Mouse (Mus musculus): ENCODE measurements at regions not wholly inside any gene's neighbourhood (a gene's known extent, or its start where the extent isn't known, plus 50 kb on each side); places are given as distances from the start of the nearest gene placed in this dataset.

GRCm38 (mm10) chr17:9967988-9968387 lies 298.5 kb upstream of the Pabpc6 start:
- no peak for ATAC-seq (replicated peaks)
- WGBS, result 53% methylated on average over 7 of the region's 7 CpGs
- Histone ChIP-seq H3K27ac (replicated peaks) (no peak overlapping the region), H3K9me3 (no peaks in the 10 kb centered on the region), H3K4me3 (no peak overlapping the region), H3K36me3 (no peaks in the 10 kb centered on the region), H3K4me1 (no peaks in the 10 kb centered on the region), H3K4me2 (replicated peaks) (no peak overlapping the region), H3K27me3 (no peaks in the 10 kb centered on the region), H3K9ac (replicated peaks) (no peak overlapping the region)

GRCm38 (mm10) chr17:9962893-9963436 lies 293.4 kb upstream of the Pabpc6 start:
- Histone ChIP-seq H3K27me3 (no peaks in the 10 kb centered on the region), H3K4me2 (replicated peaks) (no peak overlapping the region), H3K9ac (replicated peaks) (no peak overlapping the region), H3K36me3 (no peaks in the 10 kb centered on the region), H3K27ac (replicated peaks) (no peak overlapping the region), H3K4me1 (no peaks in the 10 kb centered on the region), H3K9me3 (no peaks in the 10 kb centered on the region), H3K4me3 (no peak overlapping the region)
- WGBS, result 88% methylated on average over 10 of the region's 10 CpGs
- no peak for ATAC-seq (replicated peaks)

GRCm38 (mm10) chr17:9948985-9949667 lies 279.6 kb upstream of the Pabpc6 start:
- Histone ChIP-seq H3K4me2 (replicated peaks) (no peak overlapping the region), H3K4me1 (no peaks in the 10 kb centered on the region), H3K9ac (replicated peaks) (no peak overlapping the region), H3K4me3 (no peak overlapping the region), H3K36me3 (no peaks in the 10 kb centered on the region), H3K9me3 (no peaks in the 10 kb centered on the region), H3K27me3 (no peaks in the 10 kb centered on the region), H3K27ac (replicated peaks) (no peak overlapping the region)
- 76% methylated on average over 3 of the region's 3 CpGs for WGBS
- no peak for ATAC-seq (replicated peaks)

- no peak for ATAC-seq (replicated peaks)
- 90% methylated on average over 7 of the region's 7 CpGs for WGBS
- no peaks in the 10 kb centered on the region for H3K36me3 ChIP-seq
- H3K4me3 ChIP-seq, result no peak overlapping the region
- H3K9ac ChIP-seq (replicated peaks), result no peak overlapping the region
- H3K27me3 ChIP-seq, result no peaks in the 10 kb centered on the region
- H3K4me2 ChIP-seq (replicated peaks), result no peak overlapping the region
- H3K9me3 ChIP-seq, result no peaks in the 10 kb centered on the region
- no peak overlapping the region for H3K27ac ChIP-seq (replicated peaks)
- H3K4me1 ChIP-seq, result no peaks in the 10 kb centered on the region
Observed at GRCm38 (mm10) chr17:9947609-9948008, 278.1 kb upstream of the Pabpc6 start.

- Histone ChIP-seq H3K9ac (replicated peaks) (no peak overlapping the region), H3K27me3 (no peaks in the 10 kb centered on the region), H3K4me1 (no peaks in the 10 kb centered on the region), H3K27ac (replicated peaks) (no peak overlapping the region), H3K36me3 (no peaks in the 10 kb centered on the region), H3K4me3 (no peak overlapping the region), H3K4me2 (replicated peaks) (no peak overlapping the region), H3K9me3 (no peaks in the 10 kb centered on the region)
- no peak for ATAC-seq (replicated peaks)
- 90% methylated on average over 8 of the region's 8 CpGs for WGBS
Observed at GRCm38 (mm10) chr17:9944513-9944912, 275.0 kb upstream of the Pabpc6 start.

- H3K4me2 ChIP-seq (replicated peaks), result no peak overlapping the region
- WGBS, result 91% methylated on average over 4 of the region's 4 CpGs
- H3K4me1 ChIP-seq, result no peaks in the 10 kb centered on the region
- no peaks in the 10 kb centered on the region for H3K9me3 ChIP-seq
- H3K9ac ChIP-seq (replicated peaks), result no peak overlapping the region
- no peak overlapping the region for H3K4me3 ChIP-seq
- no peak for ATAC-seq (replicated peaks)
- H3K36me3 ChIP-seq, result no peaks in the 10 kb centered on the region
- H3K27ac ChIP-seq (replicated peaks), result no peak overlapping the region
- H3K27me3 ChIP-seq, result no peaks in the 10 kb centered on the region
Observed at GRCm38 (mm10) chr17:9942171-9942570, 272.7 kb upstream of the Pabpc6 start.

- Histone ChIP-seq H3K27me3 (no peaks in the 10 kb centered on the region), H3K27ac (replicated peaks) (no peak overlapping the region), H3K4me3 (no peak overlapping the region), H3K36me3 (no peaks in the 10 kb centered on the region), H3K4me2 (replicated peaks) (no peak overlapping the region), H3K4me1 (no peaks in the 10 kb centered on the region), H3K9ac (replicated peaks) (no peak overlapping the region), H3K9me3 (no peaks in the 10 kb centered on the region)
- WGBS, result 91% methylated on average over 6 of the region's 6 CpGs
- ATAC-seq (replicated peaks), result no peak
Observed at GRCm38 (mm10) chr17:9939576-9939975, 270.1 kb upstream of the Pabpc6 start.

GRCm38 (mm10) chr17:9938426-9938825 lies 268.9 kb upstream of the Pabpc6 start:
- Histone ChIP-seq H3K9ac (replicated peaks) (no peak overlapping the region), H3K4me3 (no peak overlapping the region), H3K36me3 (no peaks in the 10 kb centered on the region), H3K27me3 (no peaks in the 10 kb centered on the region), H3K4me2 (replicated peaks) (no peak overlapping the region), H3K27ac (replicated peaks) (no peak overlapping the region), H3K4me1 (no peaks in the 10 kb centered on the region), H3K9me3 (no peaks in the 10 kb centered on the region)
- ATAC-seq (replicated peaks), result no peak
- WGBS, result 49% methylated on average over 10 of the region's 10 CpGs

GRCm38 (mm10) chr17:9937211-9937610 lies 267.7 kb upstream of the Pabpc6 start:
- H3K9ac ChIP-seq (replicated peaks), result no peak overlapping the region
- H3K4me2 ChIP-seq (replicated peaks), result no peak overlapping the region
- no peak overlapping the region for H3K27ac ChIP-seq (replicated peaks)
- no peaks in the 10 kb centered on the region for H3K36me3 ChIP-seq
- no peaks in the 10 kb centered on the region for H3K9me3 ChIP-seq
- WGBS, result 88% methylated on average over 5 of the region's 5 CpGs
- H3K27me3 ChIP-seq, result no peaks in the 10 kb centered on the region
- no peaks in the 10 kb centered on the region for H3K4me1 ChIP-seq
- ATAC-seq (replicated peaks), result no peak
- no peak overlapping the region for H3K4me3 ChIP-seq

- H3K36me3 ChIP-seq, result no peaks in the 10 kb centered on the region
- no peaks in the 10 kb centered on the region for H3K9me3 ChIP-seq
- no peak overlapping the region for H3K27ac ChIP-seq (replicated peaks)
- H3K9ac ChIP-seq (replicated peaks), result no peak overlapping the region
- H3K4me2 ChIP-seq (replicated peaks), result no peak overlapping the region
- peaks cover 12% of the 10 kb centered on the region; the same call in 1 of the 2 replicates for H3K4me1 ChIP-seq
- no peak for ATAC-seq (replicated peaks)
- no peaks in the 10 kb centered on the region for H3K27me3 ChIP-seq
- 82% methylated on average over 8 of the region's 8 CpGs for WGBS
- no peak overlapping the region for H3K4me3 ChIP-seq
Observed at GRCm38 (mm10) chr17:9932186-9932585, 262.7 kb upstream of the Pabpc6 start.

- H3K27me3 ChIP-seq, result no peaks in the 10 kb centered on the region
- no peak overlapping the region for H3K9ac ChIP-seq (replicated peaks)
- H3K36me3 ChIP-seq, result no peaks in the 10 kb centered on the region
- ATAC-seq (replicated peaks), result no peak
- peaks cover 13% of the 10 kb centered on the region; the same call in 1 of the 2 replicates for H3K4me1 ChIP-seq
- H3K4me3 ChIP-seq, result no peak overlapping the region
- no peaks in the 10 kb centered on the region for H3K9me3 ChIP-seq
- H3K27ac ChIP-seq (replicated peaks), result no peak overlapping the region
- no peak overlapping the region for H3K4me2 ChIP-seq (replicated peaks)
- 83% methylated on average over 6 of the region's 6 CpGs for WGBS
Observed at GRCm38 (mm10) chr17:9931526-9931925, 262.0 kb upstream of the Pabpc6 start.

GRCm38 (mm10) chr17:9929448-9930088 lies 260.1 kb upstream of the Pabpc6 start:
- H3K9me3 ChIP-seq, result no peaks in the 10 kb centered on the region
- no peak overlapping the region for H3K4me3 ChIP-seq
- H3K9ac ChIP-seq (replicated peaks), result no peak overlapping the region
- 36% methylated on average over 8 of the region's 8 CpGs for WGBS
- no peak overlapping the region for H3K27ac ChIP-seq (replicated peaks)
- H3K4me2 ChIP-seq (replicated peaks), result no peak overlapping the region
- peak; percentile 48; the same call in 1 of the 2 replicates for ATAC-seq (replicated peaks)
- H3K36me3 ChIP-seq, result no peaks in the 10 kb centered on the region
- H3K27me3 ChIP-seq, result no peaks in the 10 kb centered on the region
- H3K4me1 ChIP-seq, result peaks cover 17% of the 10 kb centered on the region; the same call in 1 of the 2 replicates

Data from forebrain, embryonic 15.5 days (tissue).